Comparison of ENCODE assay signal across 8 mouse cellular contexts in the genomic region with DNA sequence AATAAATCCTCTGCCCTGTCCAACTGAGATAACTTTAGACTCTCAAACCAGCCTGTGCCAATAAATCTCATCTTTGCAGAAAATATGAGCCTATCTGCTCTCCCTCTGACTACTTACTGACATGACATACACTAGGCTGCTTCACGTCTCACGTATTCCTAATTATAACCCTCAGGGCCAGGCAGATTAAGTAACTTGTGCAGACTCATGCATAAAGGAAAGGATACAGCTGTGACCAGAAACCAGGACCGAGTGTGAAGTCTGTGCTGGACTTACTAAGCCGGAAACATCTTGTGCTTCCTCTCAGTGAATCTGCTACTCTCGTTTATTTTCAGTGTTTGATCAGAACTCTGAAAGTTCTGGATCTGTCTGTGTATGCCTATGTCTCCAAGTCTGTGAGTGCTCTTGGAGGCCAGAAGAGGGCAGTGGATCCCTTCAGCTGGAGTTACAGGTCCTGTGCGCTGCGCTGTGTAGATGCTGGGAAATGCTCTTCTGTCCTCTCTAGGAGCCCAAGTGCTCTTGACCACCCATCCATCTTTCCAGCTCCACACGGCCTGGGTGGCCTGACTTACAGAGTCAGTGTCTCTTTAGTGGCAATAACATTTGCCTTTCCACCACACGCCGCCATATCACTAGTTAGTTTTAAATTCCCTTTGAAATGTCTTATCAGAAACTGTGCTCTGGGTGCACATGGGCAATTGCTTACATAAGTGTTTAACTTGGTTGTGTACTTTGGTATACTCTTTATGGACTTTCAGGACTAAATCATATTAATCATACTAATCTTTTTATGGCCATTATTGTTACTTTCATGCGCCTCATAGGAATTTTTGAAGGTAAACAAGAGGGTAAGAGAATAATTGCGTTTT. TPM values are rescaled to one million over a fixed set of nuclear protein-coding genes. Genes with fewer than 3 reads are reported as not detected.
A peak's percentile ranks its signal among the peaks of the same experiment; 100 is the strongest.
DNase-seq lines count a peak whose midpoint lies in the region; ATAC-seq and TF ChIP-seq lines count a peak whose summit lies in the region.

No protein-coding gene starts in this region.

- TF ChIP-seq POLR2A in thymus, adult 2 months (IDR thresholded peaks at IDR 0.05; ENCODE audit: control insufficient read depth, extremely low read depth, insufficient read depth, low read length, poor library complexity) = no peak

- peak overlapping the region; percentile 72 for H3K27ac ChIP-seq in gastrocnemius, adult 2 months
- H3K27ac ChIP-seq in thymus, adult 2 months (ENCODE audit: control insufficient read depth, insufficient read depth, low read length) = no peak overlapping the region
- H3K27ac ChIP-seq in forebrain, embryonic 14.5 days (ENCODE audit: low read depth, low read length) = no peak overlapping the region

- no peak overlapping the region for H3K4me3 ChIP-seq in gastrocnemius, adult 2 months
- no peak overlapping the region for H3K4me3 ChIP-seq in thymus, adult 2 months (ENCODE audit: control insufficient read depth, insufficient read depth, low read length)
- no peak overlapping the region for H3K4me3 ChIP-seq in forebrain, embryonic 14.5 days (ENCODE audit: low read depth, low read length)

- TF ChIP-seq CTCF in gastrocnemius, adult 2 months (IDR thresholded peaks at IDR 0.05) = peak; percentile 68
- TF ChIP-seq CTCF in thymus, adult 2 months (IDR thresholded peaks at IDR 0.05; ENCODE audit: borderline replicate concordance, control insufficient read depth, extremely low read depth, insufficient read depth, low read length, poor library complexity) = no peak

- no peak overlapping the region for H3K9ac ChIP-seq in forebrain, embryonic 14.5 days (ENCODE audit: low read length)

- H3K9me3 ChIP-seq in forebrain, embryonic 14.5 days (replicated peaks; ENCODE audit: control insufficient read depth, low read length) = no peaks in the 10 kb centered on the region

- no peak for ATAC-seq in forebrain, embryonic 14.5 days
- no peak for ATAC-seq in megakaryocyte-erythroid progenitor cell, adult 5-6 weeks (replicated peaks; ENCODE audit: low FRiP score, low TSS enrichment, poor library complexity, severe bottlenecking)

- intact Hi-C loops in gastrocnemius, adult 2 months (cut with DNase I) = no loop called here

- H3K4me2 ChIP-seq in forebrain, embryonic 14.5 days (ENCODE audit: low read length) = no peak overlapping the region

- DNase-seq in gastrocnemius, adult 2 months = peak; percentile 43
- DNase-seq in gastrocnemius, postnatal 25 days = no peak
- DNase-seq in thymus, postnatal 0 days (ENCODE audit: low spot score) = peak; percentile 49
- no peak for DNase-seq in thymus, adult 2 months
- peak; percentile 42 for DNase-seq in forebrain, embryonic 14.5 days (ENCODE audit: low spot score)
- peak; percentile 30 for DNase-seq in lung, postnatal 25 days (ENCODE audit: low spot score)
- no peak for DNase-seq in cerebellum, adult 8-10 months

- H3K4me1 ChIP-seq in thymus, adult 2 months (replicated peaks; ENCODE audit: control insufficient read depth, insufficient read depth, low read length) = peaks cover 17% of the 10 kb centered on the region
- H3K4me1 ChIP-seq in forebrain, embryonic 14.5 days (ENCODE audit: control insufficient read depth, insufficient read depth, low read length) = no peaks in the 10 kb centered on the region

- H3K27me3 ChIP-seq in thymus, adult 2 months (ENCODE audit: control insufficient read depth, insufficient read depth, low read length) = no peaks in the 10 kb centered on the region
- no peaks in the 10 kb centered on the region for H3K27me3 ChIP-seq in forebrain, embryonic 14.5 days (replicated peaks; ENCODE audit: control insufficient read depth, insufficient read depth, low read length)

- H3K36me3 ChIP-seq in thymus, adult 2 months (ENCODE audit: control insufficient read depth, insufficient read depth, low read length) = no peaks in the 10 kb centered on the region
- H3K36me3 ChIP-seq in forebrain, embryonic 14.5 days (ENCODE audit: control insufficient read depth, insufficient read depth, low read length) = no peaks in the 10 kb centered on the region

- 59% methylated on average over 12 of the region's 12 CpGs for WGBS in thymus, adult 2 months
- 81% methylated on average over 12 of the region's 12 CpGs for WGBS in forebrain, embryonic 14.5 days

RNA-seq across cellular contexts. Expression of a gene that starts 13.5 kb away (rescaled TPM):
- total RNA-seq in gastrocnemius, adult 2 months (2021) = not detected
- not detected for total RNA-seq in gastrocnemius, postnatal 25 days (2021)
- polyA plus RNA-seq in thymus, postnatal 0 days (2015; fragmentation: Nextera tagmentation; extraction: Ambion mirVana) = 0.12 TPM in 1 of 2 replicates, not detected in the other
- polyA plus RNA-seq in thymus, adult 2 months (2012; rRNA removed) = not detected in 2 replicates
- not detected in 2 replicates for polyA plus RNA-seq in forebrain, embryonic 14.5 days (2014; fragmentation: Nextera tagmentation; extraction: Ambion mirVana)
- not detected in 2 replicates for total RNA-seq in megakaryocyte-erythroid progenitor cell, adult 5-6 weeks (2014; fragmentation: Nextera tagmentation)
- total RNA-seq in megakaryocyte-erythroid progenitor cell, adult 5-6 weeks (2017) = not detected in 2 replicates

Comparison
In these comparisons a context has a peak if more than half of its experiments do, and no peak if none do; other contexts are left out.
1. DNase-seq: peak in gastrocnemius, adult 2 months (single experiment), thymus, postnatal 0 days (single experiment), forebrain, embryonic 14.5 days (single experiment) and lung, postnatal 25 days (single experiment); none in gastrocnemius, postnatal 25 days (single experiment), thymus, adult 2 months (single experiment) and cerebellum, adult 8-10 months (single experiment).